Mouse (Mus musculus) yolk sac, embryonic 10.5 days (tissue): Measurements from ENCODE around the gene Slc25a48.
A peak's percentile ranks its signal among the peaks of the same experiment; 100 is the strongest.

ENCODE experiments used
- DNase-seq: peaks from one replicate; pipeline ENCODE4 v3.0.0-alpha.2; 2017; ENCODE audit warnings: low spot score

The Slc25a48 gene

DNA sequence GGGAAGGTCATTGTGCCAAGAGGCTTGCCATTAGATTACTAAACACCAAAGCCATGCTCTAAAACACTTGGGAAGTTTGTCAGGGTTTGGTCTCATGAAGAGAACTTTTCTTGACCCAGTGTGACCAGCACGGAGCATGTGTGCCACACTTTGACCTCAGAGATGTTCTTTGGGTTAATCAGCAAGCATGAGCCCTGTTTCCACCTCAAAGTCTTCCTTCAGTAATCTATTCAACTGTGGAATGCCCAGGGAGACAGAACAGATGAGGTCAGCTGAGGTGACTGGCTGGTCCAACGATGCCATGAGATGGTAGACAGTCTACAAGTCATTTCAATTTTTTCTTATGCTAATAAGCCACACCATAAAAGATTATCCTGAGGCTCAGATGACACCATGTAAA lies 71.6 kb downstream of the Slc25a48 start:
- no peak for DNase-seq

DNA sequence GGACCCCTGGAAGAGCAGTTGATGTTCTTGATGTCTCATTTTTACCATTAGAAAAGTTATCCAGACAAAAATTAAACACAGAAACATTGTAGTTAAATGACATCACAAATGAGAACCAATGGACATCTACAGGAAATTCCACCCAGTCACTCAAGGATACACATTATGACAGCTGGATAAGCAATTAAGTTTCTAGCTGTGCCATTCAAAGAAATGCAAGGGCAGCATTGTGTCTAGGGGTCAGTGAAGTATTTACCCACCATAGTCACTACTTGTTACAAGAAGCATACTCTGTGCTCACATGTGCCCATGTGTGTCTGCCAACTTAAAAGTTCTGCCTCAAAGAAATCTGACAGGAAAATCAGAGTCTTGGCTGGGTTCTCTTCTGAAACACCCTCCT lies 75.4 kb downstream of the Slc25a48 start:
- DNase-seq = no peak

GRCm38 (mm10) chr13:56516311-56516710 lies 78.2 kb downstream of the Slc25a48 start:
- no peak for DNase-seq

- no peak for DNase-seq
Observed at GRCm38 (mm10) chr13:56516816-56517215, 78.7 kb downstream of the Slc25a48 start.

DNA sequence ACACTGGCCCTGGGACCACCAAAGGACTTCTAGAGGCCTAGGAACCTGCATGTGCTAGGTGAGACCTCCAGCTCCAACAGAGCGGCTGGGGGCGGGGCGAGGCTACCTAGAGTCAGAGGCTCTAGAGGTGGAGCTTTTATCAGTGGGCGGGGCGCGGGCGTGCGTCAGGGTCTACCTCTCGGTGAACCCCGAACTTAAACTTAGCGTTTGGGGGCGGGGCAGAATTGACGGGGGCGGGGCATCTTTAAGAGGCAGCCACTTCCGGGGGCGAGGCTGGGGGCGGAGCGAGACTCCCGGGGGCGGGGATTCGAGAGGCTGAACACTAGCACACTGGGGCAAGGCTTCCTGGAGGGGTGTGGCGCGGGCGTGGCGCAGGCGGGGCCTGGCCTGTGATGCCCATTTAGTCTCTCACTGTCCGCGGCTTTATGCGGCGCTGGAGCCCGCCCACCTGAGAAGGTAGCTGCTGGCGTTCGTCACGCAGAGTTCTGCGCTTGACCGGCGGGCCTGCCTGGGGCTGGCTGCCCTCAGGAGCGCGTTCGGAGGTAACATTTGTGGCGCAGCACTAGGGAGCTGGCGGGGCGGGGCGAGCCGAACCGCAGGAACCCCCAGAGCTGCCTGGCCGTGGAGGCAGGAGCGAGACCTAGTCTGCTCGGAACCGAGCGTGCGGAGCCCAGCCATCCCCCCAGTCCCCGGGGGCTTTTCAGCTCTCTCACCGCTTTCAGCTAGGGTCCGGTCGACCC lies 84.1 kb downstream of the Slc25a48 start, which contains the start of gene Fbxl21:
Fbxl21 (plus strand) TSS at position 392 of the 740 bp plus-strand sequence.
- peak; percentile 97 for DNase-seq

DNA sequence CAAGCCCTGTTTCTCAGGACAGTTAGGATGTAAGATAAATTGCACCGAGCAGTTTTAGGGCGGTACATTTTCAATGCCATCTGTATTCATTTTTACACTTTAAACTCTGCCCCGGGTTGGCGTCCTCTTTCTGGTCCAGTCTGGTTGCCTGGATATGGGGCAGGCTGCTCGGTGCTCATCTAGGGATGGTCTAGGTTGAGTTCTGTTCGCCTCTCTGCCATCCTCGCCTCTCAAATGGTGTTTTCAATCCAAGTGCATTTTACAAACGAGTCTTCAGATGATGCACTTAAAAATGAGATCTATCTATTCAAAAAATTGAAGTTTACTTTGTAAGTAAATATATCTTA lies 84.6 kb downstream of the Slc25a48 start:
- no peak for DNase-seq
